Mouse (Mus musculus): ENCODE results near the gene Tiam2.

Tiam2 gene

DNA sequence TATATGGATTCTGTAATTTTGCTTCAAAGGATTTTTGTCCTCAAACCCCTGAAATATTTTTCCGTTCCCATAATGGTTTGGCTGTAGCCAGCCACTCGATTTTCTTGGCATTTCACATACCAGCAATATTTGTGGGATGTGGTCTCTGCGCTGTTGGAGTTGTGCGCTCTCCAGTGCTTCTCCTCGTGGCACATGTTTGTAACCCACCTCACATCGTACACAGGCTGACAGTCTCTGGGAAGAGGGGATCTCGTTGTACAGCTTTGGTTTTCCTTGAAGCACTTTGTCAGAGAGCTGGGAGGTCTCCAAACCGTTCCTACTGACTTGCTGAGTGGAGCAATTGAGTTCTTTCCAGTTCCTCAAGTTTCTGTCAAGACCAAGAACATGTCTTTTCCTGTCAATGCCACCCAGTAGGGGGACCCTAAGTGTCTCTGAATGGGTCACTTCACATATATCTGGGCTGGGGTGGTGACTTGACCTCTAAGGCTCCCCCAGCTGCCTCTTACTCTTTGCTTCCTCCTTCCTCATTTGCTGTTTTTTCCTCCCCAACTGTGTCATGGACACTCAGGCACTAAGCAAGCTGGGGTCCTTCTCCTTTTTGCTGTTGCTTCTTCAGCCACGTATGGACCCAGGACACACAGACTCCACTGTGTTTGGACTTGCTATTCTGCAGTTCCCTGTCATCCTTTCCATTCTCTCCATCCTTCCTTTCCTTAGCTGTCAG, 79.1 kb downstream of the Tiam2 start:
- DNase-seq = no peak

GRCm38 (mm10) chr17:3407051-3407450, 80.7 kb downstream of the Tiam2 start:
- DNase-seq = no peak

DNA sequence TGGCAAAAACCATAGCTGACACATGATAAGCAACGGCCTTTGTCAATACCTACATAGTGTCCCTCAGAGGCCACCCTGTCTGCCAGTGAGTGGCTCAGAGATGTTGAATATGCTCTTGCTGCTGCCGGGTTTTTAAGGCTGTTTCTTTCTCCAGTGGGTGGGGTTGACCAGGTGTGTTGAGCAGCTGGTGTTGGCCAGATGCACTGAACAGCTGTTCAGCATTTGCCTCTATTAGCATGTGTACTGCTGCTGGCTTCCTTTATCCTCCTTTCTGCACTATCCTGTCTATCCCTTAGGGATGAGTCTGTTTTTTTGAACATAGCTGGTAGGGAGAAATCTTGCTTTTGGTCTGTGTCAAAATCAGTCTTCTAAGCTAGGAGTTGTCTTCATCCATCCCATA, 83.9 kb downstream of the Tiam2 start:
- DNase-seq = no peak

DNA sequence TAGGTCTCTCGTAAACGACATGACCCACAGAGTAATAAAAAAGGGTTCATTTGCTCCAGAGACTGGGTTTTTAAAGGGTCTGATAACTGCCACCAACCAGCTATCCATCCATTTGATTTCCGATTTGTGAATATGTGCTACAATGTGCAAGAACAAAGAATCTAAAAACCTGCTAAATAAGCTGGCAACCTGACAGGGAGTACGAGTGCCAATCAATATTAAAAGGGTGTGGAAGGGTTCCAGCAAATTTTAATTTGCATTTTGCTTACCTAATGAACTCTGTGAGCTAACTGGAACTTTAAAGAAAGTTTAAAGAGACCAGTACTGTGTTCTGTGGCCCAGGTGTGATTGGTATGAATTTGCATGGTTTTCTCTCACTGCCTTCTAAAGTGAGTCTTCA, 86.4 kb downstream of the Tiam2 start:
- no peak for DNase-seq

DNA sequence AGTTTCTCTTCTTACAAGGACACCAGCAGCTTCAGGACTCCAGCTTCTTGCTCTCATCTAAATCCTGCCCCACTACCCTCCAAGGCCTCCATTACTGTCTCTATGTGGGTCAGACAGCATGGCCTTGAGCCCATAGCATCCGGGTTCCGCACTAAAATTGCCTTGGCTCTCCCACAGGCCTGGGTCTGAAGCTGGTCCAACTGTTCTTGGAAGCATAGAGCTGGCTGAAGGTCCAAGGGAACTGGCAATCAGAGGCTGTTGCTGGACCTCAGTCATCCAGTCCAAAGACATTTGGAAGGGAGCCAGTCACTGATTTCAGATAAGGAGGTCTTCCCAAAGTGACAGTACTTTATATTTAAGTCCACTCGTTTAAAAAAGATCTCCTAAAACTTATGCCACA, 89.2 kb downstream of the Tiam2 start:
- DNase-seq = peak; percentile 71

DNA sequence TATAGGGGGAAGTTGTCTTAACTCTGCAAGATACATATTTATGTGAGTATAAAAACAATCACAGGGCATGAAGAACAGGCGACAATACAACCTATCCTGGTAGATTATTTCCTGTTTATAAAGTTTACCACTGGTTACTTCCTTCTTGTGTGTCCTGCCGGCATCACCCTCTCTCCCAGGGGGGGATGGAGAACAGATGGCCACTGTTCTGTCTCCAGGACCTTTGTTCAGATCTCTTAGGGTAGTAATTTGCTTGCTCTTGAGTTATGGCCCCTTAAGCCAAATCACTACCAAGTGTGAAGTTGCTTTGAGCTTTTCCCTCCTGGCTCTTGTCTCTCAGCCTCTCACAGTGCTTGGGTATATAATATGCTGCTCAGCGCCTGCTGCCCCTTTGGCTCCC, 90.0 kb downstream of the Tiam2 start:
- DNase-seq = peak; percentile 21

- DNase-seq = no peak
These were observed 93.1 kb downstream of the Tiam2 start for GRCm38 (mm10) chr17:3419368-3419928.

DNA sequence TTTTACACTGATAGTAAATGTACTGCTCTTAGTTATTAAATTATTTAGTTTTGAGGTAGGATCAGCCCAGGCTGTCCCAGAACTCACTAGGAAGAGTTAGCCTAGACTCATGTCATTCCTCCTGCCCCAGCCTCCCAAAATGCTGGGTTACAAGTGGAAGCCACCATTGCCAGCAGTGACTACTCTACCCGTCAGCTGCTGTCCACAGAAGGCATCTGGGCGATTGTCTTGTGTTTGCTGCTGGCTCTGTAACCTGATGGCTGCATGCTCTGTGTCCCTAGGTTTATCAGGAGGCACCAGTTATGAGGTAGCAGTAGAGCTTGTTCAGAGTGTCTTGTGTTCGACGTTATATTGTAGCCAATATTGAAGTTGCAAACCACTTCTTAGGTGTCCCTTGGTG, 93.8 kb downstream of the Tiam2 start:
- DNase-seq = no peak

DNA sequence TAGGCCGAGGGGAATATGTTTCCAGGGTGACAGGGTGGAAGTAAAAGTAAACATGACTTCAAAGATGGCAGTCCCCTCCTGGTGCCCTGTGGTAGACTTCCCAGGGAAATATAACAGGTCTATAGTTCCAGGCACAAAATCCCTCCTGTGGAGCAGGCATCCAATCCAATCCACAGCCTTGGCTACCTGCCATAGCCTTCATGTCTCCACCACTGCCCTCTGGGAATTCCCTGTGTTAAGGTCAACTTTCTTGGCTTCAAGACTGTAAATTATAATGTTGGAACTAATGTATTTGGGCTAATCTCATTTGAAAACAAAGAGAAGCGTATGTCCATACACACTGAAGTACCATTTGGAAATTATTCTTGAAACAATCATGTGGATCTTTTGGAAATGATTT, 97.0 kb downstream of the Tiam2 start:
- DNase-seq = peak; percentile 40

GRCm38 (mm10) chr17:3428659-3429058, 102.3 kb downstream of the Tiam2 start:
- no peak for DNase-seq

GRCm38 (mm10) chr17:3432590-3433498, 106.5 kb downstream of the Tiam2 start:
- DNase-seq = no peak

- no peak for DNase-seq
These were observed 107.3 kb downstream of the Tiam2 start for GRCm38 (mm10) chr17:3433521-3434271.

DNA sequence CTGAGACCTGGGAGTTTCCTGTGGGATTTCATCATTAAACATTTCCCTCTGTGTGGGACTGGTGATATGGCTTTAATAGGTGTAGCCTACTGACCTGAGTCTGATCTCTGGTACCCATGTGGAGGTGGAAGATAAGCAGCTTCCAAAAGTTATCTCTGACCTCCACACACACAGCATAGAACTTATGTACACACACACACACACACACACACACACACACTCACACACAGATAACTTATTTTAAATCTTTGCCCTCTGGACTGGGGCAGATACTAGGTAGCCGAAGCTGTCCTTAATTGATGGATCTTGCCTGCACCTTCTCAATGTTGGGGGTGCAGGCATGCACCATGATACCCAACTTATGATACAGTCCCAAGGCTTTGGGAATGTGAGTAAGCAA, 108.9 kb downstream of the Tiam2 start:
- DNase-seq = no peak

DNA sequence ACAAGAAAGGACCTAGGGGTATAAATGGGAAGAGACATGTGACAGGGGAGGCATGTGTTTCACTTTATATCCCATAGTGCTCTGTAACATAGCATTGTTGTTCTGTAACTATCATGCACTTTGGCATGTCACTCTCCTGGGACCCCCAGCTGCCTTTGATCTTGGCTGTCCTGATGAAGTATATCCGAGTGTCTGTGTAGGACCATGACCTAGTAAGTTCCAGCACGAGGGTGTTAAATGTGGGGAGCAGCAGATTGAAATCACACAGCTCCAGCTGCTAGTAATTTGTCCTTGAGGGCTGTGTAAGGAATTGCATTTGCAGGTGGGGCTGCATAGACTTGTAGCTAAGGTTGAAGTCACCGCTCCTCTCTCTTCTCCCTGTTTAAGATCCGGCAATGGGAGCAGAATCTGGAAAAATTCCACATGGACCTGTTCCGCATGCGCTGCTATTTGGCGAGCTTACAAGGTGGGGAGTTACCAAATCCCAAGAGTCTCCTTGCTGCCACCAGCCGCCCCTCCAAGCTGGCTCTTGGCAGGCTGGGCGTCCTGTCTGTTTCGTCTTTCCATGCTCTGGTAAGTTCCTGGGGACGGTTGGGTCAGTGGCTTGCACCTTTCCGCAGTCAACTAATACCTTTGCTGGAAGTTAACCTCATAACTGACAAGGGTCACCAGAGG, 110.6 kb downstream of the Tiam2 start:
- DNase-seq = no peak

DNA sequence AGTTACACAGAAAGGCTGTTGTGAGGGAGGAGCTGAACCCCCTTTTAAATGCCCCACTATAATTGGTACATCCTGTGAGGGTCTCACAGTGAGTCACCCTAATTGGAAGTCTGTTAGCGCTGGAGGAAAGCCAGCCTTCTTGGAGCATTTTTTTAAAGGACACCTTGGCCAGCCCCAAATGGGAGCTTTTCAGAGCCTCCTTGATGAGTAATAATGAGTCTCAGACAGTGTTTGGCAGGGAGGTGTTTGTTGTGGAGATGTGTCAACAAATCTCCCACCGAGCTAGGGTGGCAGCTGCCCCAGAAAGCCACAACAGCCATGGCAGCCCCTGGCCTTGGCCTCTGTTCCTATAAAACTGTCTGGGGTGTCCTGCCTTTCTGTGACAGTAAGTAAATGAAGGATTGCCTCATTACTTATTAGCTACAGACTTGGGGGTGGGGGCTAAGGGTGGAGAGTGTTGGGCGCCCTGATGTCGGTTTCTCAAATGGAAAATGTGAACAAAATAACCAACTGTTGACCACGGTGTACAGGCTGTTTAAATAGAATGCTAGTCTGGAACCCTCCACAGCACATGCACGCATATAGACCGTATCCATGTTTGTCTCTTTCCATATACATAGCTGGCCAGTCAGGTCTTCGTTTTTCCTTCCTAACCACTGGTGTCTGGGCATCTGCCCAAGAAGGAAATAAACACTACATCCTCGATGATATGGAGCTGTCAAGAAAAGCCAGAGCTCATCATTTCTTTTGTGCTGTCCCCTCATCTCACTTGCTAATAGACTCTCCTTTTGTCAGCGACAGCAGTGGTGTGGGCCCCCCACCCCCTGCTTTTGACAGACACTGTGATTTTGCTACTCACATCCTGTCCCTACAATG, 116.4 kb downstream of the Tiam2 start:
- DNase-seq = peak; percentile 32

DNA sequence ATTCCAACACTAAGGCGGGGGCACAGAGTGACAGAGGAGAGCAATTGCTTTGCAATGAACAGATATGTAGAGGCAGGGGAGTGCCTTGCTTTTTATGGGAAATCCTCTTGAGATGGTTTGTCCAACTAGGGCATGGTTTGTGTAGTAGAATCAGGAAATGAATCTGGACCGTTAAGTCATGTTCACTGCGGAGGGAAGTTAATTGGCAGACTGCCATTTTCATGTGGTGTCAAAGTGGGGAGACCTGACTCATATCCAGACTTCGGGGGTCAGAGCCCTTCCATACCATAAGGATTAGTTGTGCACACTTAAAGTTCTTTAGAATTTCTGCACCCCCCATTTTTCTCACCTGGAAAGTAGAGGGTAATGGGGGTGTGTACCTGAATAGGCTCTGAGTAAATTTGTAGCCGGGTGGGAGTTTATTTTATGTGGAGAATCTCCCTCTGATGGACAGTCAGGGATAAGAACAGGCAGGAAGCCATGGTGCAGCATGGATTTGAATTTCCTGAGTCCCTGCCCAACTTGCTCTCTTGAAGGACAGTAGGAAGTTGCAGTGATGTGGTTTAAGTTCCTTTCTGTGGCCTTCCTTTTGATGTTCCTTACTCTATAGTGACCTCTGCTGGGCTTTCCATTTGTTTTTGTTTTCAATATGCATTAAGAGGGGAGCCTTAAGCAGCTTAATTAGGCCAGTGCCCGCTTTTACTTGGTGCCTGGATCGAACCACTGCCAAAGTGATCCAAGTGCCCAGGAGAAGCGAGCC, 120.0 kb downstream of the Tiam2 start:
- DNase-seq = peak; percentile 58

- peak; percentile 74 for DNase-seq
These were observed 122.4 kb downstream of the Tiam2 start for GRCm38 (mm10) chr17:3448725-3449124.

- peak; percentile 66 for DNase-seq
These were observed 124.7 kb downstream of the Tiam2 start for GRCm38 (mm10) chr17:3451077-3451476.

- DNase-seq = no peak
These were observed 126.4 kb downstream of the Tiam2 start for GRCm38 (mm10) chr17:3452571-3453311.

DNA sequence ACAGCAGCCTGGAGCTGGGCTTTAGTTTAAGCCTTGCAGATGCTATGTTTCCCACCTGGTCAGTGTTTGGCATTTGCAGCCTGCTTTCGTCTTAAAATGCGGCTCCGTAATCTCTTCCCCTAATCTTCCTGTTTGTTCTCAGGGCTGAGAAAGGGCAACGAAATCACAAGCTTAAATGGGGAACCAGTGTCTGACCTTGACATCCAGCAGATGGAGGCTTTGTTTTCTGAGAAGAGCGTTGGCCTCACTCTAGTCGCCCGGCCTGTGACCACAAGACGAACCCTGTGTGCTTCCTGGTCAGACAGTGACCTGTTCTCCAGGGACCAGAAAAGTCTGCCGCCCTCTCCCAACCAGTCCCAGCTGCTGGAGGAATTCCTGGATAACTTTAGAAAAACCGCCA, 127.6 kb downstream of the Tiam2 start:
- DNase-seq = no peak

Measured in kidney, postnatal 14 days (tissue).